Mouse (Mus musculus) layer of hippocampus, postnatal 10 days (tissue): ENCODE results near the gene Mecr. TPM values are rescaled to one million over a fixed set of nuclear protein-coding genes. Genes with fewer than 3 reads are reported as not detected.

Experiments
- DNase-seq, 2 experiments: peaks; one replicate each; pipeline ENCODE4 v3.0.0; 2021; ENCODE audit warnings: low spot score in 2 of 2
- total RNA-seq, 2 experiments: library from RNA; stranded (reverse); gene quantifications; 2 replicates each; pipeline ENCODE4 v1.2.3; 2021

The Mecr gene
- total RNA-seq, 2 experiments from 2014 or later: 33.8 to 38.2 TPM

DNA sequence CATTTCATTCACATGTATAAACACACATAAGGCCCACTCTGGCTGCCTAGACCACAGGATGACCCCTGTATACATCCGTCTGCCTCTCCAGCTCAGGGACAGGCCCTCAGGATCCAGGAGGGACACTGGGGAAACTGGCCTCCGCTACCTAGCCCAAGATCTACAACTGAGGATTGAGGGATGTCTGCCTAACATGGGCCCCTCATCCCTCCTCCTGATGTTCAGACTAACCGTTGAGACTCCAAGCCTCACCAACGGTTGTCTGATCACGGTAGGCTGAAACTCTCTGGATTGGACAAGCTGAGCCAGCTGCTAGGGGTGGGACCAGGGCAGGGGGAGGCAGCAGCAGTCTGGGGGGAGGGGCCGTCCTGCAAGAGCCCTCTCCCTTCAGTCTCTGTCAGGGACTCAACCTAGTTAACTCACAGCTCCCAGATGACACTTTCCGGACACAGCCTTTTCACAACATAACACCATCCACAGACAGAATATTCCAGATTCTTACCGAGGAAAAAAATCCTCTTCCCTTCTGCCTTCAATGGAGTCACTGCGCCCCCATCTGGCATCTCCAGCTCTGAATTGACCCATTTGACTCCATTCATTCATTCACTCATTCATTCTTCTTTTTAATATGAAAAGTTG, 9.2 kb upstream of the Mecr start:
- peak; percentile 47 to 60 for DNase-seq

DNA sequence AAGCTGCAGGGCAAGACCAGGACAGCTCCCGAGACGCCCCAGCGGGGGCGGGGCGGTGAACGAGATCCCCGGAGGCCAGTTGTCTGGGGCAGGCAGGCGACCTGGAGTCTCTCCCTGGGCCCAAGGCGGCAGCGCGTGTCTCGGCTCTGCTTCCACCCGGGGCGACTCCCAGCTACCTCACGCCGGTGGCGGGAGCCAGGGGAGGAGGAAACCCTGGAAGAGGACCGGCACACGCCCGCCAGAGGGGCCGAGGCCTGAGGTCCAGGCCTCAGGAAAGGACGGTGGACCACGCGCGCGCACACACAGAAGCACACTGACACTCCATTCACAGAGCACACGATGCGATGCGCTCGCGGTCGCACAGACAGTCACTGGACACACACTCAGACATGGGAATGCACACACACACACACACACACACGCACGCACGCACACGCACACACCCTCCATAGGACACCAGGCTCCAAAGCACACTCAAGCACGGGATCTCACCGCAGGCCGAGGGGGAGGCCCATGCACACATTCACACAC, 6.9 kb upstream of the Mecr start:
- no peak for DNase-seq

DNA sequence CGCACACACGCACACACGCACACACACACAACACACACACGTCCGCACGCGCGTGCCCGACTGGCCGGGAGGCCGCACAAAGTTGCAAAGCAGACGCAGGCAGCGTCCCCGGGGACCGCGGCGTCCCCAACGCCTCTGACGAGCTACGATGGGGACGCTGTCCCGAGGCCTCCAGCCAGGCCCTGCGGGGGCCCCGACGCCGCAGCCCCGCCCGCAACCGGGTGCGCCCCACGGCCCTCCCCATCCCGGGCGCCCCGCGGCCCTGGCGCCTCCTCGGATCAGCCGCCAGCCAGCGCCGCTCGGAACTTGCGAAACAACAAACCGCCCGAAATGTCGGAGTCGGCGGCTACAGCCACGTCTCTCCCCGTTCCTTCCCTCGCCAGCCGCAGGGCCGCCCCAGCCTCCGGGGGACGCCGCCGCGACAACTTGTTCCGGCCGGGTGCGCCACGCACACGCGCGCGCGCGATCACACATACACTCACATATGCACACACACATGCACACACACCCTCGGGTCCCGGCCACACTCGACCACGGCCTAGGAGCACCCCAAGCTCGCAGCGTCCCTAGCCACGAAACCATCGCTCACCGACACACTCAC, 6.3 kb upstream of the Mecr start:
- peak; percentile 34 to 55 for DNase-seq

DNA sequence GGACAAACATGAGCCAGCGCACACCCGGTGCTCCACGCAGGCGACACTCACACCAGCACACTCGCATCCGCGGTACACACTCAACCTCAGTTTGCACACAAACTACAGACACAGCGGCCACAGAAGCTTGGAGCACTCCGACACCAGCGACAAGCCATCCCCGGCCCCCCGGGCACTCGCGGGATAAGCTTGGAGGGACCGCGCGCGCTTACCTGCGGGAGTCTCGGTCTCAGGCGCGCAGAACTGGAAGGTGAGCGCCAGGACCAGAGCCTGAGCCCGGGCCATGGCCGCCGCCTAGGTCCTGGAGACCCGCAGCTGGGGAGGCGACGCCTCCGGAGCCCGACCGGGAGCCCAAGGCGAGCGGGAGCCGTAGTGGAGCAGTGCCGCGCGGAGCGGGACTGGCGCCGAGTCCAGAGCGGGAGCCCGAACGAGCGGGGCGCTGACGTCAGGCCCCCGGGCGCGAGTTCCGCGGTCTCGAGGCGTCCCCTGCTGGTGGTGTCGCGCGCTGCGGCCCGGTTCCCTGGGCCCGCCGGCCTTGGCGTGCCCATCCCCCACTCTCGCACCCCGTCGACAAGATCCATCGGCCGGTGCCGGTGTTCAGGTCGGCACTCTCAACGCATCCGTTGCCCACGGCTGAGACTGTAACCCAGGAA, 5.3 kb upstream of the Mecr start, which contains the start of gene Ptpru:
Ptpru (minus strand) TSS at position 417 of the 653 bp plus-strand sequence.
- peak; percentile 97 to 98 for DNase-seq

DNA sequence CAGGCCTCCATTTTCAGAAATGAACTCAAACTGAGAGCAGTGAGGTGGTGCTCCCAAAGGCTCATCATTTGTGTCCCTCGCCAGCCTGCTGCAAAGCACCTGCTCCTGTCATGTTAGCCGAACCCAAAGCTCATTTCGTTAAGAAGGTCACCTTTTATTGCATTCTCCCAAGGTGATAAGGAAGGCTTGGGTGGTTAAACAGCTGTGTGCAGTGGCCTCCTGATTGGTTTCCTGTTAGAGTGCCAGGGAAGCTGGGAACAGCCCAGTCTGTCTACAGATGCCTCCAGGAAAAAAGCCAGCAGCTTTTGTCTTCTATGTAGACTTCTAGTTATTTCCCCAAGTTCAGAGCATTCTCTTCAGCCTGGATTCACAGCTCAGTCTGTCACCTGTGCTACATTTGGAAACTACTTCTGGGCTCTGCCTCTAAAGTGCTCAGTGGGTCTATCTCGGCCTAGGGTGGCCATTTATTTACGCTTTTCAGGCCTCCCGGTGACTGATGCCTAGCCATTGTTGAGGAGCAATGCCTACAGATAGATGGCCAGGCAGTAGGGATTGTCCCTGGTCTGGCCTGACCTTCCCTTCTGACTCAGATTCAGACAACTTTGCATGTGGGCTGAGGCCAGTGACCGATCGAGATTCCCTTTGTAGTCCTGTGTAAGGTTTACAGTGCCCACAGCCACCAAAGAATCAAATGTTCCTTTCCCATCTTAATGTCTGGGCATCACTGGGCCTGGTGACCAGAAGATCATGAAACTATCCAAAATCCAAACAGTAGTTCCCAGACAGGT, 2.9 kb downstream of the Mecr start:
- DNase-seq: no peak

DNA sequence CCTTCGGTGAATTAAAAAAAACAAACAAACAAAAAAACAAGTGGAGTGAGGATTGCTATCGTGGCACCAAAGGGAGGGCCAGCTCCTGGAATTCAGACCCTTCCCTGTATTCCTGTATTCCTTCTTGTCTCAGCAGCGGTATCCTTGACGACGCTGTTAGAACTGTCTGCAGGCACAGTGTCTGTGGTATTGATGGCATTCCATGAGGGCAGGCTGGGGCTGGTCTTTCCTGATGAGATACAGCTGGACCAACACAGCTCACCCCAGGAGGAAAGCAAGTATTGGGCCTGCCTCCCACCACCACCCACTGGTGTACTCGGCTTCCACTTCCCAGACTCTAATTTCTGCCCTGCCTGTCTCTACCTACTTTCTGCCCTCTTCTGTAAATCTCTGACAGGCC, 4.8 kb downstream of the Mecr start:
- DNase-seq: no peak

DNA sequence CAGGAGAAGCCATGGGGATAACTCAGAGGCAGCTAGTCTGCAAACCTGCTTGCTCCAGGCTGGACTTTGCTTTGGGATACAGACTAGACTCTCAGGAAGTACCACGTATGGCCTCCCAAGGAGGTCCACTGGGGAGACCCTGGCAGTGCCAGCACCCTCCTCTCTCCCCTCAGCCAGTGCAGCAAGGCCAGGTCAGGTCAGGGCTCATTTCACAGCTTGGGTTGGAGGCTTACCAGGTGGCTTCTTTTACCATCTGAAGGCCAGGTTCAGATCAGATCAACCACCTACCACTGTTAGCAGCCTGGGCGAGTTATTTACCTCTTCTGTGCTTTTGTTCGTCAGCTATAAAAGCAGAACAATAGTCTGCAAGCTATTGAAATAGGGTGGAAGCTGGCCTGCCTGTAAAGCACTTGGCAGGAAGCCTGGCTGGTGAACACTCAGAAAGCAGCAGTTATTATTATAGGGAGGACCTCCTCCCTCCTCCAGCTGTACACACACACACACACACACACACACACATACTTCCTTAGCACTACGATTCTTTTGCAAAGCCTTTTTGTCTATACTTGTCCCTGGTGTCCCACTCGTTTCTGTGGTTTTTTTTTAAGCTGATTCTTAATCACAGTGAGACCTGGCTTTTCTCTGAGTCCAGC, 6.8 kb downstream of the Mecr start:
- DNase-seq: no peak

DNA sequence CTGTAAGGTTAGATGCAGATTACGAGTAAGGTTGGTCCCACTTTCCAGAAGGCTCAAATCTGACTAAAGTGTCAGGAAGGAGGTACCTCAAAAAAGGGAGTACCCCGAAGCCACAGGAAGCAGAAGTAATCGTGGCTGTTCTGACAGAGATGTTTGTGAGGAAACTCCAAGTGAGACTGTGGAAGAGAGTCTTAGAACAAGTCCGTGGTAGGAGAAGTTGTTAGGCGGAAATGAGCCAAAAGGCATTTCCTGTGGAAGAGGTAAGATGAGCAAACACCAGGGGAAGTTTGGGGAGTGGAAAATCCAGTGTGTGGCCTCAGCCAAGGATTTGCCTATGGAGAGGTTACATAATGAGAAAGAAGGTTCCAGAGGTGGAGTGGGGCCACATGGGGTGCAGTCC, 11.7 kb downstream of the Mecr start:
- DNase-seq: no peak

DNA sequence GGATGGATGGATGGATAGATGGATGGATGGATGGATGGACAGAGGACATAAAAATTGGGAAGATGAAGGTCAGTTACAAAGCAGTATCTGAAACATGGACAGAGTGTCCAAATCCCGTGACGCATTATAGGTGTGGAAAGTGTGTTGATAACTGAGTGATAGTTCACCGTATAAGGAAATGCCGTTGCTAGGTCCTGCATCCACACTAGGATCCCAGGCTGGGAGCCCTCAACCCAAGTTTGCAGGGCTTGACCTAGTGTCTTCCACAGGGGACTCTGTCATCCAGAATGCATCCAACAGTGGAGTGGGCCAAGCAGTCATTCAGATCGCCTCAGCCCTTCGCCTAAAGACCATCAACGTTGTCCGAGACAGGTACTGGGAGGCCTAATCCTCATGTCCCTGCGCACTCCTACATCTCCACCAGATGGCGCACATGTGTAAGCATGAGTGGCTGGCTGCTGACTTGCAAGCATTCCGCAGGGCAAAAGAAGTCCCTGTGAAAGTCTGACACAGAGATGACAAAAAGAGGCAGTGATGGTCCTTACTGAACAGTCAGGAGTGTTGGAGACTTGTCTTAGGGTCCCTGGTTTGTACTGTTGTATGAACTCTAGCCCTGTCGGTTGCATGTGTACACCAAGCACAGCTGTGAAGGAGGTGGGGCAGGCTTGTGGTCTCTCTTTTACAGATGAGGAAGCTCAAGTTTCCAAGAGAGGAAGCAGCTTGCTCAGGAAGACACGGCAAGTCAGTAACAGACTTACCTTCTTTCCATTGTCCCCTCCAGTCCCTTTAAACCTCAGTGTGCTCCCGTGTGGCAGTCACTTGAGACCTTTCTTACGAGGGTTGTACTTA, 17.4 kb downstream of the Mecr start:
- peak; percentile 87 to 89 for DNase-seq

DNA sequence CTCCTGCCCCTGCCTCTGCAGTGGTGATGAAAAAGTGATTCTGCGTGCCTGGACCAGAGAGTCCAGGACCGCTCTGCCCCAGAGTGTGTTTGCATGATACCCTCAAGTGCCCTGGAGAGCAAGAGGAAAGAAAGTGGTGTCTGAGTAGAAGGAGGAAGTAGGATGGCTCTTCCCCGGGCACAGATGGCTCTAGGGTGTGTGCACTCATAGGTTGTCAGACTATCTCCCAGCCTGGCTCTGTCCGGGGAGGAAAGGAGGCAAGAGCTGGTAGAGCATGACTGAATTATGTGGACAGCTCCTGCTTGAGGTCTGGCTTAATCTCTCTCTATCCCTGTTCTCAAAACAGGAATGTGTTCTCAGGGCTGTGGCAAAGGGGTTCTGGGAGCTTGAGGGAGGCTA, 18.1 kb downstream of the Mecr start:
- no peak for DNase-seq

DNA sequence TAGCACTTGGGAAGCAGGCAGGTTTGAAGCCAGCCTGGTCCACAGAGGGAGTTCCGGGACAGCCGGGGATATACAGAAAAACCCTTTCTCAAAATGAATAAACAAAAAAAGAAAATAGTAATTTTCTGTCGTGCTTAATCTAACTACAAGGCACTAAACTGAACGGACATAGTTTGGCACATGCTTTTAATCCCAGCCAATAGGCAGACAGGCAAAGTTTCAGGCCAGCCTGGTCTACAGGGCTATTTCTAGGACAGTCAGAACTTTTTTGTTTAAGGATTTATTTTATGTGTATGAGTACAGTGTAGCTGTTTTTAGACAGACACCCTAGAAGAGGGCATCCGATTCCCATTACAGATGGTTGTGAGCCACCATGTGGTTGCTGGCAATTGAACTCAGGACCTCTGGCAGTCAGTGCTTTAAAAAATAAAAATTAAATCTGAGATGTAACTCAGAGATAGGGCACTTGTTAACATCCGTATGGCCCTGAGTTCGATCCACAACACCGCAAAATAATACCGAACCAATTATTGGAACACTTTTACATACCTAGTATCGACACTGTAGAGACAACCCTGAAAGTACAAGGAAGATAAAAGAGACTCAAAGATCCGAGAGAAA, 29.5 kb downstream of the Mecr start:
- DNase-seq: no peak

DNA sequence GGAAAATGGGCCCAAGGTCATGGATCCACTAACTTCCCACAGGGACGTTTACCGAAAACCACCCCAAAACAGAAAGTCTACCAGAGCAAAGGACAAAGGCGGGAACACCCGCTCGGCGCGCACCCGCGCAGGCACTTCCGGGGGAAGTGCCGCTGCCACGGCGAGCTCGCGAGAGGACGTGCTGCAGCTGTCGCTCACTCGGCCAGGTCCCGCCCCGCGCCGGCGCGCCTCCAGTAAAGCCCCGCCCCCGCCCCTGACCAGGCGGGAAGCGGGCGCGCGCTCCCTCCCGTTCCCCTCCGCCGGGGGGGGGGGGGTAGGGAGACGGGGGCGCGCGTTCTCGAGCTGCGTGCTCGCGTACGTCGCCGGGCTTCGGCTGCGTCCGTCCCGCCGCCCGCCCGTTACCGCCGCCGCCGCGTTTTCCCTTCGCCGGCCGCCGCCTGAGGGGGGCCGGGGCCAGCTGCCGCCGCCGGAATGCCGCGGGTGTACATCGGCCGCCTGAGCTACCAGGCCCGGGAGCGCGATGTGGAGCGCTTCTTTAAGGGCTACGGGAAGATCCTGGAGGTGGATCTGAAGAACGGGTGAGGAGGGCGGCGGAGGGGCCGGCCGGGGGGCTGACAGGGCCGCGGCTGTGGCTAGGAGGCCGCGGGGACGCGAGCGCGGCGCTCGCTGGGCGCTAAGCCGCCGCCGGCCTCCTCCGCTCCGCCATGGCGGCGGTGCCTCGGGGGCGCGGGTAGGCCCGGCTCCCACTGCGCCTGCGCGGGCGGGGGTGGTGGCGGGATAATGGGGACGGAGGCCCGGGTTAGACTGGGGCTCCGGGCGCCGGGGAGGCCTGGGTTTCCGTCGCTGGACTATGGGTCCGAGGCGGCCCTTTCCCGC, 30.3 kb downstream of the Mecr start, which contains the start of gene Srsf4:
Srsf4 (plus strand) TSS at position 325 of the 876 bp plus-strand sequence.
- DNase-seq: peak; percentile 85 to 94

DNA sequence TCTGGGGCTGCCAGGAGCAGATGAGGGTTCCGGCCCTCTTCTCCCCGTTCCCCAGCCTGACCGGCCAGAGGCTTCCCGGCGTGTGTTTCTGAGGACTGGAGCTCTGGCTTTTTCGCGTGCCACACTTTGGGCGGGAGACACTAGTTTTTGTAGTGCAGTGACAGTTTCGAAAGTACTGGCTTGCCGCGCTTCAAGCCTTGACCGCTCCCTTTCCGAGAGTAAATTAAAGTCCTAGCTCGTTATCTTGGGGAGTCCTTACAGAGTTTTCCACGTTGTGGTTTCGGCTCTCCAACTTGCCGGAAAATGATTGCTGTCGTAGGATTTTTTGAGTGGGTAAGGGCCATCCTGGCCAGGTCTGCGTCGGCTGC, 30.9 kb downstream of the Mecr start:
- peak; percentile 20 to 21 for DNase-seq

DNA sequence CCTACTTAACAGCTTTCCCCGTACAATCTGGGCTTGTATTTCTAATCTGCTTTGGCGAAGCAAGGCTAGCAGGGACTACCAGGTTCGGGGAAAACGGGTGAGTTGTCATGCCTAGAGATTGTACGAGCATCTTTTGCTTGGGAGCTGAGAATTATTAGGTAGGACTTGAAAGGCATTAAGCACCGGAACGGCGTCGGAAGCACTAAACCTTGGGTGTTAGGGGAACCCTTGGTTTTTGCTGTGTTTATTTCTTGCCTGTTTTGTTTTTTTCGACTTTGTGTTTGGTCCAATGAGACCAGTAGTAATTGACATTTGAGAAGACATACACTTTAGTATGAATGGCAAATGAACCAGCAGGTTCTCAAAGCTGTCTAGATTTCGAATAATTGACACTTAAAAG, 31.3 kb downstream of the Mecr start:
- no peak for DNase-seq

DNA sequence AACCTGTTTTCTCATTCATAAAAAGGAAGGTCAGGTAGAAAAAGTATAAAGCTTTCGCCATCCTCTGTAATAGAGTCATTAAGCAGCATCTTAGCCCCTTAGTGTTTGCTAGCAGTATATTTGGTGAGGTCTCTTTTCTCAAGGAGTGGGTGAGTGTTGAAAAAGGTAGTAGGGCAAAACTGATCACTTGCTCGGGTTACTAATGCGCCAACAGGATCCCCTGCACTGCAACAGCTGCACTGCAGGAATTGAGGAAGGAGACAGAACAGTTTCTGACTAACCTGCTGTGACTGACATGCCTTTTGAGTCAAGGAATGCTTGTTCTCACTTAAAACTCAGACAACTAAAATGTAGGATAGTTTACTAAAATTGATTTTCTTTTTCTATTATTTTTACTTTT, 32.0 kb downstream of the Mecr start:
- no peak for DNase-seq

DNA sequence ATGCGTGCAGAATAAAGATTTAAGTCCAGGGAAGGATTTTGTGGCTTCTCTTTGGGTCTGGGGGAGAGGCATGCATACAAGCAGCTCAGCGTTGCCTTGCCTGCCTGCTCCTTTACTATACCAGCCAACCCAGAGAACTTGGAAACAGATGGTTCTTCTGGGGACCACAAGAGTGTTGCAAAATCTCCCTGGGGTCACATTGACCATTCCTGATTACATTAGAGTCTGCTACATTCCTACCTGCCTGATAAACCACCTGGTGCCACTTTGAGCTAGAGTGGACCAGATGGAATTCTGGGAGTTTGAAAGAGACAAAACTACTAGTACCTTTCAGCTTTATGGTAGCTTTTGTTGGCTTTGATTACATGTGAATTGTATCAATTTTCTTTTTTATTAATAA, 33.6 kb downstream of the Mecr start:
- DNase-seq: no peak

DNA sequence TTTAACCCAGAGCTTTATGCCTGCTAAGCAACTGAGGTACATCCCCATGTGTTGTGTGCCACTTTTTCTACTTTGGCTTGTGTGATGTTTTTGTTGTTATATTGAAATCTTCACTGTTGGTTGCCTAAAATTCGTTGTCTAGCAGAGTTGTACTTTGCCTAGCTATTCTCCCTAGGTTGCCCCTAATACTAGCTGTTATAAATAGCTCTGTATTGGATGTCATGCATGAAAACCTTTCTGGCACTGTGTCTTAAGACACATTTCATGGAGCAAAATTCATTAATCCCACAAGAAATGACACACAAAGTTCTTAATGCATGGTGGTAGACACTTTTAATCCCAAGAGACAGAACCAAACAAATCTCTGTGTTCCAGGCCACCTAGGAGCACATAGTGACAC, 36.4 kb downstream of the Mecr start:
- no peak for DNase-seq

DNA sequence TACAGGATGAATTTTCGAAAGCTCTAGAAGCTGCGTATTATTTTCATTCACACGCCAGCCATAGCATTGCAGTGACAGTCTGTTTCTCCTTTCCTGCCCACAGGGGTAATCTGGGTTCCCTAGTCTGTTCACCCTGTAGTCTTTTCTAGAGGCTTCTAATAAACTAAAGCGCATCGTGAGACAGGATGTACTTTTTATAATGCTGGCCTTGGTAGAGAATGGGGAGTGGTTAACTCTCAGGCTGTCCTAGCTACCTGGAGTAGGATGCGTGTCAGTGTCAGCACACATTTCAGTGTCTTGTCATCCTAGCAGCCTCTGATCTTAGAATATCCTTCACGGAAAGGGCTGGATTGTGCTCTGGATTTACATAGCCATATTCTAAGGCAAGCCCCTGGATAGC, 38.0 kb downstream of the Mecr start:
- no peak for DNase-seq

DNA sequence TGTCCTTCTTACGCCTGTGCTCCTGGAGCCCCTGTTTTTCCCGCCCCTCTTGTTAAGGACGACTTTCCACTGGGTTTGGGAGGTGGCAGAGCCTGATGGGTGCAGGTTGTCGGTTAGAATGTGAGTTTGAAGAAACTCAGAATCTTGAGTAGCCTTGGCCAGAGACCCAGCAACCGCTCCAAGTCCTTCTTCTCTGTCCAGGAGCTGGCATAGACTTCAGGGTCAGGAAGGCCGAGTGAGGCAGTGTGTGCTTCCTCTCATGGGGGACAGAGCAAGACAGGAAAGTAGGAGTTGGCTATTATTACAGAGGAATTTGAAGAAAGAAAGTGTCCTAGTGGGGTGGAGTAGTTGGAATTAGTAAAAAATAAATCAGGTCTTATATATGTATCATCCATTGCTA, 40.3 kb downstream of the Mecr start:
- DNase-seq: no peak
